Mouse (Mus musculus) cerebellum, adult 2 months (tissue): Measurements from ENCODE around the gene Slc1a5.

Source experiments
- CTCF ChIP-seq: fragments of 200-500 bp; IDR thresholded peaks from 2 replicates; pipeline ENCODE4 v1.5.1; 2011; ENCODE audit warnings: low read depth, mild to moderate bottlenecking, control low read depth, low read length, moderate library complexity, borderline replicate concordance; ENCODE audit not compliant: insufficient read depth
- POLR2A ChIP-seq: fragments of 200-500 bp; IDR thresholded peaks from 2 replicates; pipeline ENCODE4 v1.6.1; 2011; ENCODE audit warnings: low read length, control low read depth, borderline replicate concordance; ENCODE audit not compliant: insufficient read depth

DNA sequence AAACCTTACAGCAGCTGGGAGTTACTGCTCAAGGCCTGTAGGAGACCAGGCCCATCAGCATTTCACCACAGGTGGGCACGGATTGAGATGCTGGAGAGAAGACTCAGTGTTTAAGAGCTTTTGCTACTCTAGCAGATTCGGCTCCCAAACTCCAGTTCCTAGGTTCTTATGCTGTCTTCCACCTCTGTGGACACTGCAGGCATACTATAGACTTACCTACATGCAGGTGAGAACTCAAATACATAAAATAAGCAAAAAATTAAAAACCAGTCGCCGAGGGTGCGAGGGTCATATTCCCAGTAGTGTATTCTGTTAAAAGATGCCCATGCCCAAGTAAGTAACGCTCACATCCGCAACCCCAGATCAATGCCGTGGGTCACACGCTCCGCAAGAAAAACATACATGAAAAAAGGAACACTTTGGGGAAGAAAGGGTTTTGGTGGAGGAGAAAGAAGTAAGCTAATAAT is 43.5 kb upstream of the Slc1a5 start:
- TF ChIP-seq POLR2A (no peak), CTCF (no peak)
